Mouse (Mus musculus): ENCODE measurements around the gene Spesp1.

Gene Spesp1

DNA sequence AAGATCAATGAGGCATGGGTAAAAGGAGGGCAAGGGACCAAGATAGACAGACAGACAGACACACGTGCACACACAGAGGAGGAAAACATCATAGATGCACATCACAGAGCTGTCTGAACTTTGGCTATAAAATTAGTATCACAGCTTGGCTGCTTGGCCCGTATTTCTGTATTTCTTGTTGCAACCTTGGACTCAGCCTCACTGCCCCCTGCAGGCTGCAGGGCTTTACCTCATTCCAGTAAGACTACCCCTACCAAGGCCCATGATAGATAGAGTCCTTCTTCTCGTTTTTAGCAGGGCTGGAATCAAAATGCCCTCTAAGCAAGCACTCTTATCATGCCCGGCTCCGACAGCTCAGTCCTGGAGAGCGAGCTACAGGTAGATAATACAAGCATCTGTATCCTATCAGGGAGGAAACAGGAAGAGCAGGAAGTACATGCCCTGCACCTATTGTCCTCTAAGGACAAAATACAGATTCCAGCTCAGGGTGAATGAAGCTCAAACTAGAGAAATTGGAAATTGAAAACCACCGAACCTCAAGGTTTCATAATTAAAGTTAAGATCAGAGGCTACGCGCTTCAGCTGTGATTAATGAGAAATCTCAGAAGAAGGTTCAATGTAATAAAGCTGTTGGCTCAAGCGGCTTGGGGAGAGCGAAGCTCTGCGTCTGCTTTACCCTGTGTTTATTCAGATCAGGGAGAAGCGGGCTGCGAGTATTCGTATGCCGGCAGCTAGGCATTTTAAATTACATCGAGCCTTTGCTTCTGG is 36.2 kb downstream of the Spesp1 start:
- DNase-seq (ENCODE audit: low read depth), result peak; percentile 52

DNA sequence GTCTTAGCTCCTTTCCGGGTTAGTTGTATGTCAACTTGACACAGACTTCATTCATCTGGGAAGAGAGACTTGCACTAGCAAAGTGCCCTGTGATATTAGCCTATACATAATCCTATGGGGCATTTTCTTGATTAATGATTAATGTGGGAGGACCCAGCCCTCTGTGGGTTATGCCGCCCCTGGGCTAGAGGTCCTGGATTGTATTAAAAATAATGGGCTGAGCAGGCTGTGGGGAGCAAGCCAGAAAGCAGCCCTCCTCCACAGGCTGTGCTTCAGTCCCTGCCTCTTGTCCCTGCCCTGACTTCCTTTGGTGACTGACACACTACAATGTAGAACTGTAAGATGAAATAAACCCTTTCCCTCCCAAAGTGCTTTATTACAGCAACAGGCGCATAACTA is 37.4 kb downstream of the Spesp1 start:
- no peak for DNase-seq (ENCODE audit: low read depth)

- DNase-seq (ENCODE audit: low read depth), result peak; percentile 89
Observed at GRCm38 (mm10) chr9:62243991-62244611, 37.9 kb downstream of the Spesp1 start.

DNA sequence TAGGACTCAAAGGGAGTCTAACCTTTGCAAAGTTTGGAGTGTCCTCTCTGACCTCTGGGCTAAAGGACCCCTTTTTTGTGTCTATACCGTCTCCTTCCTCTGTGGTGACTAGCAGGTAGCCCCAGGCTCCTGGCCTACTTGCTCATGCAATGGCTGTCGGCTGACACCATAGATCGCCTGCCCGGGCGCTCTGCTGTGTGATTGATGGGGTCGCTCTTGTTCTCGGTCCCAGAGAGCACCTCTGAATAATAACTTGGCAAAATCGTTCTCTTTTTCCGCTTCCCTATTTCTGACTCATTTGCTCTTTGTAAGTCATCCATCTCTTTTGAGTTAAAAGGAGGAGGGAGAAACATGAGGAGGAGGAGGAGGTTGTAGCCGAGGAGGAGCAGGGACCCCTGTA is 42.0 kb downstream of the Spesp1 start:
- DNase-seq (ENCODE audit: low read depth), result no peak

DNA sequence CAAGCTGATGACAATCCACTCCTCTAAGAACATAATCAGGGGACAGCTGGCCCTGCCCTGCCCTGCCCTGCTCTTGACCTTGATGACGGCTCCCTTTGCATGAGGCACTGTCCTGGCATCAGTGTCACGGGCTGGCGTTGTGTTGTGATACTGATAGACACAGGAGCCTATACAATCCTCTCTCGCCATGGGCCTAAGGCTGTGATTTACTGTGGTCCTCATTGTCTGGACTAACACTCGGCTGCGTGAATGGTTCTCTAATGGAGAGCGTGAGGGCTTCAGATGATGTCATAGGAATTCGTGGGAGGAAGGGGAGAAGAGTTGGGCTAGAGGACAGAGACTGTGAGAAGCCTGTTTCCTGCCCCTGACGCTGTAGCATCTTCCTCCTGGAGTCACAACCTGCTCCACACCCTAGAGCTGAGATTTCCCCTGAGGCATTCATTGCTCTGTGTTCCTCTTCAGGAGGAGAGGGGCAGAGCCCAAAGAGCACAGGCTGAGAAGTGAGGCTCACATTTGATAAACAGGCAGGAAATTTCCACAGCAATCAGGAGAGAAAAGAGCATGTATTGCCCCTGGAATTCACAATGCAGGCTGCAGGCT is 44.5 kb downstream of the Spesp1 start:
- no peak for DNase-seq (ENCODE audit: low read depth)

- no peak for DNase-seq (ENCODE audit: low read depth)
Observed at GRCm38 (mm10) chr9:62235501-62235900, 46.5 kb downstream of the Spesp1 start.

DNA sequence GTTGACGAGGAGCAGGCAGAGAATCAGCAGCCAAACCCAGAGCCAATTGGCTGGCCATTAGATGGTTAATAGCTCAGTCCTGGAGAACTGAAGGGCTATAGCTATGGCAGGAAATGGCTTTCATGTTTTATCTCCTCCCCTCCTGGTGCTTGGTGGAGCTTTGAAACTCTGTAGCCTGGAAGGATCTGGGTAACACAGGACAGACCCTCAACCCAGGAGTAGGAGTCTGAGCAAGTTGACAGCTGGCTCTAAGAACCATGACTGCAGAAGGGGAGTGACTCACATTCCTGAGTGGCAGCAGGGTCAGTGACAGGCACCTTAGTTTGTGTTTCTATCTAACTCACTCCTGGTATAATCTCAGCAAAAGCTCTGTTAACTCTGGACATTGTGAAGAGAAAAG is 49.4 kb downstream of the Spesp1 start:
- no peak for DNase-seq (ENCODE audit: low read depth)

GRCm38 (mm10) chr9:62231046-62231445 is 51.0 kb downstream of the Spesp1 start:
- DNase-seq (ENCODE audit: low read depth), result no peak

- no peak for DNase-seq (ENCODE audit: low read depth)
Observed at GRCm38 (mm10) chr9:62229985-62230384, 52.0 kb downstream of the Spesp1 start.

- DNase-seq (ENCODE audit: low read depth), result no peak
Observed at GRCm38 (mm10) chr9:62222481-62222880, 59.5 kb downstream of the Spesp1 start.

DNA sequence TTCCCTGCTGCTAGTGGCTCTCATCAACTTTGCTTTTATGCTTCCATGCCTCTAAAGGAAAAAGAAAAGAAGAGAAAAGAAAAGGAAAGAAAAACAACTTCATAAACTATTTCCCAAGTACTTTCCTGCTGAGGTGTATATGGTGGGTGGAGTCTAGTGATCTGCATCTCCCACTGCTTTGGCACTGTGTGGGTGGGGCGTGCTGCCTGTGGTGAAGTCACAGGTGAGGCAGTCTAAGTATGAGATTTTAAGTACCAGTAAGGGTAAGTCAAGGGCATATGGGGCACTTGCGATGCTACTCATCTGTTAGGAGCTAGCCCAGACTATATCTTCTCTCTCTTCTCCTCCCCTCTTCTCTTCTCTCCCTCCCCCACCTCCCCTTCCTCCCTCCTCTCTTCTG is 60.0 kb downstream of the Spesp1 start:
- no peak for DNase-seq (ENCODE audit: low read depth)

Data from NIH3T3 (cell line).